ENCODE assay signal across 28 mouse cellular contexts in the genomic region with DNA sequence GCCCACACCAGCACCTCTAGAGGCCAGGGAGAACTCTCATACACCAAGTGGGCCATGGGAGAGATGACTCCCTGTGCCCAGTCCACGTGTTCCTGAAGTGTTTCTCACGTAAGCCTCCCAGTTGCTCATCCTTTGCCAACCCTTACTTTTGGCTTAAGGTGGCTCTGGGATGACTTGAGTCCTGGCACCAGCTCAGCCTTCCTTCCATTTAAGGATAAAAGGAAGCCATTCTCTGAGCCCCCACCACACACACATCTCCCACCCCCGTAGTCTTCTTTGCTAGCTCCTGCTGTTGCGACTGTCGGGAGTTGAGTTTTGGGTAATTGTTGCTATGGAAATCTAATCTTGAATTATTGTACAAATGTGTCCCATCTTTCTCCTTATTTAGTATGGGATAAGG. TPM values are rescaled to one million over a fixed set of nuclear protein-coding genes. Genes with fewer than 3 reads are reported as not detected.
DNase-seq lines count a peak whose midpoint lies in the region; ATAC-seq and TF ChIP-seq lines count a peak whose summit lies in the region.
"Had no signal": no experiment of that assay in that cellular context is flagged by ENCODE, and none has a peak within 500 bp of the region (broad histone marks: within the 10 kb centered on the region; RNA-seq: fewer than 3 reads in every experiment).

No protein-coding gene starts in this region.

- H3K27me3 ChIP-seq in forebrain, postnatal 0 days (ENCODE audit: insufficient read depth, low read length), result no peaks in the 10 kb centered on the region
- peaks cover 60% of the 10 kb centered on the region for H3K27me3 ChIP-seq in forebrain, embryonic 10.5 days (ENCODE audit: poor library complexity, severe bottlenecking)
- H3K27me3 ChIP-seq in intestine, postnatal 0 days (replicated peaks; ENCODE audit: control insufficient read depth, insufficient read depth, low read length), result no peaks in the 10 kb centered on the region
- 0 out of 2 replicates have a peak, but pooled peaks cover 3% of the 10 kb centered on the region for H3K27me3 ChIP-seq in intestine, embryonic 15.5 days (replicated peaks)
- H3K27me3 ChIP-seq in midbrain, embryonic 13.5 days, result peaks cover 11% of the 10 kb centered on the region

- peaks cover 33% of the 10 kb centered on the region for H3K4me1 ChIP-seq in forebrain, postnatal 0 days (ENCODE audit: insufficient read depth)
- peaks cover 19% of the 10 kb centered on the region for H3K4me1 ChIP-seq in forebrain, embryonic 10.5 days
- H3K4me1 ChIP-seq in intestine, postnatal 0 days (replicated peaks; ENCODE audit: control insufficient read depth, insufficient read depth, low read length), result no peaks in the 10 kb centered on the region
- 0 out of 2 replicates have a peak, but pooled peaks cover 4% of the 10 kb centered on the region for H3K4me1 ChIP-seq in intestine, embryonic 15.5 days (replicated peaks)
- peaks cover 26% of the 10 kb centered on the region for H3K4me1 ChIP-seq in midbrain, embryonic 13.5 days (replicated peaks)

- intact Hi-C loops in left cerebral cortex, postnatal 10 days (cut with DNase I), result no loop called here

- no peak overlapping the region for H3K4me3 ChIP-seq in forebrain, postnatal 0 days (ENCODE audit: low read depth, low read length)
- H3K4me3 ChIP-seq in forebrain, embryonic 10.5 days, result no peak overlapping the region
- no peak overlapping the region for H3K4me3 ChIP-seq in intestine, postnatal 0 days (ENCODE audit: low read depth, low read length)
- no peak overlapping the region for H3K4me3 ChIP-seq in intestine, embryonic 15.5 days (replicated peaks)
- no peak overlapping the region for H3K4me3 ChIP-seq in midbrain, embryonic 13.5 days (replicated peaks)
- H3K4me3 ChIP-seq: embryonic facial prominence, embryonic 12.5 days; heart, embryonic 10.5 days; hindbrain, embryonic 13.5 days; midbrain, embryonic 12.5 days; myocyte; neural tube, embryonic 15.5 days had no signal

- no peaks in the 10 kb centered on the region for H3K36me3 ChIP-seq in forebrain, postnatal 0 days (ENCODE audit: insufficient read depth)
- H3K36me3 ChIP-seq in forebrain, embryonic 10.5 days (replicated peaks), result no peaks in the 10 kb centered on the region
- no peaks in the 10 kb centered on the region for H3K36me3 ChIP-seq in intestine, postnatal 0 days (ENCODE audit: control insufficient read depth, insufficient read depth)
- no peaks in the 10 kb centered on the region for H3K36me3 ChIP-seq in intestine, embryonic 15.5 days
- no peaks in the 10 kb centered on the region for H3K36me3 ChIP-seq in midbrain, embryonic 13.5 days
- H3K36me3 ChIP-seq: embryonic facial prominence, embryonic 12.5 days; G1E; heart, embryonic 10.5 days; hindbrain, embryonic 13.5 days; midbrain, embryonic 12.5 days; neural tube, embryonic 15.5 days had no signal

- peak; percentile 49 for DNase-seq in forebrain, postnatal 0 days
- DNase-seq in forebrain, embryonic 10.5 days (ENCODE audit: extremely low spot score, low spot score), result no peak
- peak; percentile 80 to 88 for DNase-seq in frontal cortex, postnatal 36 days (ENCODE audit: low spot score in 2 of 2)
- DNase-seq in left cerebral cortex, postnatal 10 days (ENCODE audit: extremely low spot score in 1 of 2, low spot score in 2 of 2), result peak; percentile 70 to 75
- peak; percentile 83 for DNase-seq in right cerebral cortex, postnatal 14 days
- DNase-seq: cerebellum, adult 11 months; heart, postnatal 10 days; kidney, adult 18-20 months; kidney, postnatal 10 days; lung, adult 2 months; lung, postnatal 4 days had no signal

- WGBS in forebrain, postnatal 0 days, result 44% methylated on average over 5 of the region's 5 CpGs
- WGBS in forebrain, embryonic 10.5 days, result 85% methylated on average over 5 of the region's 5 CpGs
- WGBS in intestine, postnatal 0 days, result 69% methylated on average over 5 of the region's 5 CpGs
- WGBS in intestine, embryonic 15.5 days, result 81% methylated on average over 5 of the region's 5 CpGs
- 81% methylated on average over 5 of the region's 5 CpGs for WGBS in midbrain, embryonic 13.5 days

- no peak overlapping the region for H3K9ac ChIP-seq in forebrain, postnatal 0 days
- no peak overlapping the region for H3K9ac ChIP-seq in intestine, postnatal 0 days (ENCODE audit: low read depth, low read length)
- H3K9ac ChIP-seq in intestine, embryonic 15.5 days, result no peak overlapping the region
- H3K9ac ChIP-seq in midbrain, embryonic 13.5 days (replicated peaks), result no peak overlapping the region
- H3K9ac ChIP-seq: embryonic facial prominence, embryonic 12.5 days; hindbrain, embryonic 13.5 days; midbrain, embryonic 12.5 days; neural tube, embryonic 15.5 days had no signal

- peak overlapping the region; percentile 46; the same call in 1 of the 2 replicates for H3K27ac ChIP-seq in forebrain, postnatal 0 days (ENCODE audit: low read depth, low read length)
- no peak overlapping the region for H3K27ac ChIP-seq in forebrain, embryonic 10.5 days
- no peak overlapping the region for H3K27ac ChIP-seq in intestine, postnatal 0 days (ENCODE audit: low read depth, low read length)
- H3K27ac ChIP-seq in intestine, embryonic 15.5 days, result no peak overlapping the region
- H3K27ac ChIP-seq in midbrain, embryonic 13.5 days, result no peak overlapping the region
- H3K27ac ChIP-seq: embryonic facial prominence, embryonic 12.5 days; heart, embryonic 10.5 days; hindbrain, embryonic 13.5 days; midbrain, embryonic 12.5 days; neural tube, embryonic 15.5 days; stomach, postnatal 0 days had no signal

- no peak overlapping the region for H3K4me2 ChIP-seq in forebrain, postnatal 0 days (ENCODE audit: low read depth)
- H3K4me2 ChIP-seq in intestine, postnatal 0 days (replicated peaks; ENCODE audit: low read depth), result no peak overlapping the region
- no peak overlapping the region for H3K4me2 ChIP-seq in intestine, embryonic 15.5 days (replicated peaks)
- no peak overlapping the region for H3K4me2 ChIP-seq in midbrain, embryonic 13.5 days (replicated peaks)
- H3K4me2 ChIP-seq: embryonic facial prominence, embryonic 12.5 days; hindbrain, embryonic 13.5 days; liver, embryonic 11.5 days; midbrain, embryonic 12.5 days; neural tube, embryonic 15.5 days had no signal

- no peaks in the 10 kb centered on the region for H3K9me3 ChIP-seq in forebrain, postnatal 0 days (ENCODE audit: low read length)
- H3K9me3 ChIP-seq in forebrain, embryonic 10.5 days, result no peaks in the 10 kb centered on the region
- H3K9me3 ChIP-seq in intestine, postnatal 0 days (ENCODE audit: control insufficient read depth), result no peaks in the 10 kb centered on the region
- H3K9me3 ChIP-seq in intestine, embryonic 15.5 days, result no peaks in the 10 kb centered on the region
- no peaks in the 10 kb centered on the region for H3K9me3 ChIP-seq in midbrain, embryonic 13.5 days
- H3K9me3 ChIP-seq: embryonic facial prominence, embryonic 12.5 days; G1E; heart, embryonic 10.5 days; hindbrain, embryonic 13.5 days; midbrain, embryonic 12.5 days; neural tube, embryonic 15.5 days had no signal

- TF ChIP-seq CTCF in forebrain, postnatal 0 days (IDR thresholded peaks at IDR 0.05; ENCODE audit: low read depth), result no peak
- no peak for TF ChIP-seq CTCF in intestine, postnatal 0 days (IDR thresholded peaks at IDR 0.05; ENCODE audit: low read depth)

- ATAC-seq in forebrain, postnatal 0 days, result peak; percentile 23; the same call in 1 of the 2 replicates
- no peak for ATAC-seq in intestine, postnatal 0 days
- no peak for ATAC-seq in intestine, embryonic 15.5 days
- ATAC-seq in midbrain, embryonic 13.5 days, result no peak
- ATAC-seq: CD4-positive, CD25-positive, alpha-beta regulatory T cell, adult 4 months had no signal

RNA-seq across cellular contexts. Expression of gene Rprml, which starts 13.2 kb away (rescaled TPM):
- 44.8 and 56.6 TPM in 2 replicates for total RNA-seq in forebrain, postnatal 0 days (2014; rRNA removed)
- 65.4 and 71.1 TPM in 2 replicates for polyA plus RNA-seq in forebrain, postnatal 0 days (2015; fragmentation: Nextera tagmentation; extraction: Ambion mirVana)
- polyA plus RNA-seq in forebrain, embryonic 10.5 days (2016; fragmentation: Nextera tagmentation; extraction: Ambion mirVana), result 0.16 TPM in 1 of 2 replicates, not detected in the other
- 100 to 1,000 TPM; 111 to 117 TPM for total RNA-seq in left cerebral cortex, postnatal 10 days (2021)
- polyA plus RNA-seq in intestine, postnatal 0 days (2015; fragmentation: Nextera tagmentation; extraction: Ambion mirVana), result 2.3 and 3.7 TPM in 2 replicates
- polyA plus RNA-seq in intestine, embryonic 15.5 days (2015; fragmentation: Nextera tagmentation; extraction: Ambion mirVana), result 0.44 and 0.52 TPM in 2 replicates
- 0.22 TPM in 1 of 2 replicates, not detected in the other for polyA plus RNA-seq in midbrain, embryonic 13.5 days (2015; fragmentation: Nextera tagmentation; extraction: Ambion mirVana)
- total RNA-seq: G1E; heart, postnatal 10 days had no signal
- polyA plus RNA-seq: CD4-positive, CD25-positive, alpha-beta regulatory T cell, adult 4 months; G1E; hindbrain, embryonic 13.5 days; liver, embryonic 11.5 days; midbrain, embryonic 12.5 days had no signal

RNA-seq across cellular contexts. Expression of gene Lyzl6, which starts 23.9 kb away (rescaled TPM):
- total RNA-seq in forebrain, postnatal 0 days (2014; rRNA removed), result not detected in 2 replicates
- polyA plus RNA-seq in forebrain, postnatal 0 days (2015; fragmentation: Nextera tagmentation; extraction: Ambion mirVana), result not detected in 2 replicates
- not detected in 2 replicates for polyA plus RNA-seq in forebrain, embryonic 10.5 days (2016; fragmentation: Nextera tagmentation; extraction: Ambion mirVana)
- not detected for total RNA-seq in left cerebral cortex, postnatal 10 days (2021)
- not detected in 2 replicates for polyA plus RNA-seq in intestine, postnatal 0 days (2015; fragmentation: Nextera tagmentation; extraction: Ambion mirVana)
- not detected in 2 replicates for polyA plus RNA-seq in intestine, embryonic 15.5 days (2015; fragmentation: Nextera tagmentation; extraction: Ambion mirVana)
- not detected in 2 replicates for polyA plus RNA-seq in midbrain, embryonic 13.5 days (2015; fragmentation: Nextera tagmentation; extraction: Ambion mirVana)
- total RNA-seq: adrenal gland, adult 18-20 months; G1E; gastrocnemius, postnatal 4 days; heart, postnatal 10 days had no signal
- polyA plus RNA-seq: brain, embryonic 14.5 days; CD4-positive, CD25-positive, alpha-beta regulatory T cell, adult 4 months; embryonic facial prominence, embryonic 12.5 days; G1E; heart, embryonic 10.5 days; hindbrain, embryonic 13.5 days; liver, embryonic 11.5 days; lung, adult 2 months; midbrain, embryonic 12.5 days; myocyte; neural tube, embryonic 15.5 days; stomach, postnatal 0 days; urinary bladder, adult 2 months had no signal

RNA-seq across cellular contexts. Expression of gene Gosr2, which starts 35.2 kb away (rescaled TPM):
- 91.6 and 117 TPM in 2 replicates for total RNA-seq in forebrain, postnatal 0 days (2014; rRNA removed)
- 102 and 103 TPM in 2 replicates for polyA plus RNA-seq in forebrain, postnatal 0 days (2015; fragmentation: Nextera tagmentation; extraction: Ambion mirVana)
- polyA plus RNA-seq in forebrain, embryonic 10.5 days (2016; fragmentation: Nextera tagmentation; extraction: Ambion mirVana), result 99.5 and 100 TPM in 2 replicates
- total RNA-seq in left cerebral cortex, postnatal 10 days (2021), result 10 to 100 TPM; 71.8 to 76.4 TPM
- 106 and 113 TPM in 2 replicates for polyA plus RNA-seq in intestine, postnatal 0 days (2015; fragmentation: Nextera tagmentation; extraction: Ambion mirVana)
- 65.3 and 70.7 TPM in 2 replicates for polyA plus RNA-seq in intestine, embryonic 15.5 days (2015; fragmentation: Nextera tagmentation; extraction: Ambion mirVana)
- 90.5 and 96.1 TPM in 2 replicates for polyA plus RNA-seq in midbrain, embryonic 13.5 days (2015; fragmentation: Nextera tagmentation; extraction: Ambion mirVana)

RNA-seq across cellular contexts. Expression of gene Gm884, which starts 41.6 kb away (rescaled TPM):
- not detected in 2 replicates for total RNA-seq in forebrain, postnatal 0 days (2014; rRNA removed)
- not detected in 2 replicates for polyA plus RNA-seq in forebrain, postnatal 0 days (2015; fragmentation: Nextera tagmentation; extraction: Ambion mirVana)
- polyA plus RNA-seq in forebrain, embryonic 10.5 days (2016; fragmentation: Nextera tagmentation; extraction: Ambion mirVana), result not detected in 2 replicates
- under 1 TPM; 0.02 to 0.04 TPM for total RNA-seq in left cerebral cortex, postnatal 10 days (2021)
- not detected in 2 replicates for polyA plus RNA-seq in intestine, postnatal 0 days (2015; fragmentation: Nextera tagmentation; extraction: Ambion mirVana)
- polyA plus RNA-seq in intestine, embryonic 15.5 days (2015; fragmentation: Nextera tagmentation; extraction: Ambion mirVana), result not detected in 2 replicates
- polyA plus RNA-seq in midbrain, embryonic 13.5 days (2015; fragmentation: Nextera tagmentation; extraction: Ambion mirVana), result not detected in 2 replicates
- total RNA-seq: adrenal gland, adult 18-20 months; gastrocnemius, postnatal 4 days; heart, postnatal 10 days had no signal
- polyA plus RNA-seq: brain, embryonic 14.5 days; CD4-positive, CD25-positive, alpha-beta regulatory T cell, adult 4 months; embryonic facial prominence, embryonic 12.5 days; G1E; heart, embryonic 10.5 days; hindbrain, embryonic 13.5 days; liver, embryonic 11.5 days; lung, adult 2 months; midbrain, embryonic 12.5 days; myocyte; neural tube, embryonic 15.5 days; stomach, postnatal 0 days; urinary bladder, adult 2 months had no signal

Comparison
In these comparisons a context has a peak if more than half of its experiments do, and no peak if none do; other contexts are left out.
1. RNA of gene Rprml, which starts 13.2 kb away (polyA plus RNA-seq): 65.4 to 71.1 TPM in forebrain, postnatal 0 days; 2.3 to 3.7 TPM in intestine, postnatal 0 days, 0.44 to 0.52 TPM in intestine, embryonic 15.5 days, 0.22 TPM in midbrain, embryonic 13.5 days and 0.16 TPM in forebrain, embryonic 10.5 days; every median in the first group is over 10 times any median in the second.